Mouse (Mus musculus) CD4-positive, CD25-positive, alpha-beta regulatory T cell (primary cell): ENCODE data around the gene Sry. TPM values are rescaled to one million over a fixed set of nuclear protein-coding genes. Genes with fewer than 3 reads are reported as not detected.

Experiments used
- polyA plus RNA-seq: library from polyadenylated mRNA; unstranded; fragments of 100-300 nt; shearing (Covaris generic); gene quantifications from one replicate; pipeline ENCODE4 v1.2.1, GENCODE M21; 2017

Sry gene
- polyA plus RNA-seq: not detected

DNA sequence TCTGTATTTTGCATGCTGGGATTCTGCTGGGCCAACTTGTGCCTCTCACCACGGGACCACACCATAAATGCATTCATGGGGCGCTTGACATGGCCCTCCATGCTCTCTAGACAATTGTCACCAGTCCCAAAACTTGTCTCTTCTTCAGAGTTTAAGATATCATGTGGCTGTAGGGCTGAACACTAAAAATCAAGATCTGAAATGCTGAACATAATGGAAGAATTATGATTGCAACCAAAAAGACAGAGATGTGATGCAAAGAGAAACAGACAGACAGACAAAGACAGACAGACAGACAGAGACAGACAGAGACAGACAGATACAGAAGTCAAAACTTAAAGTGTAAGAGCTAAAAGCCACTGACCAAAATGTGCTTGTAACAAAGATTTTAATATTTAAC, at the start of gene Sry:
Gene Sry (minus strand): TSS at position 101 of the 400 bp plus-strand sequence.

Other genes with a start within 250 kb of the Sry start
- not detected for gene H2al2c, start 64.6 kb downstream of the Sry start, polyA plus RNA-seq
- gene H2al2b, start 57.0 kb upstream of the Sry start, polyA plus RNA-seq: not detected
- gene Gm4064, start 132.5 kb upstream of the Sry start, polyA plus RNA-seq: not detected
- not detected for gene Rbmy, start 167.0 kb upstream of the Sry start, polyA plus RNA-seq
- not detected for gene Gm10256, start 167.0 kb upstream of the Sry start, polyA plus RNA-seq
- not detected for gene Gm10352, start 237.3 kb upstream of the Sry start, polyA plus RNA-seq